Mouse (Mus musculus): ENCODE data around the gene Pex19.

Gene Pex19

DNA sequence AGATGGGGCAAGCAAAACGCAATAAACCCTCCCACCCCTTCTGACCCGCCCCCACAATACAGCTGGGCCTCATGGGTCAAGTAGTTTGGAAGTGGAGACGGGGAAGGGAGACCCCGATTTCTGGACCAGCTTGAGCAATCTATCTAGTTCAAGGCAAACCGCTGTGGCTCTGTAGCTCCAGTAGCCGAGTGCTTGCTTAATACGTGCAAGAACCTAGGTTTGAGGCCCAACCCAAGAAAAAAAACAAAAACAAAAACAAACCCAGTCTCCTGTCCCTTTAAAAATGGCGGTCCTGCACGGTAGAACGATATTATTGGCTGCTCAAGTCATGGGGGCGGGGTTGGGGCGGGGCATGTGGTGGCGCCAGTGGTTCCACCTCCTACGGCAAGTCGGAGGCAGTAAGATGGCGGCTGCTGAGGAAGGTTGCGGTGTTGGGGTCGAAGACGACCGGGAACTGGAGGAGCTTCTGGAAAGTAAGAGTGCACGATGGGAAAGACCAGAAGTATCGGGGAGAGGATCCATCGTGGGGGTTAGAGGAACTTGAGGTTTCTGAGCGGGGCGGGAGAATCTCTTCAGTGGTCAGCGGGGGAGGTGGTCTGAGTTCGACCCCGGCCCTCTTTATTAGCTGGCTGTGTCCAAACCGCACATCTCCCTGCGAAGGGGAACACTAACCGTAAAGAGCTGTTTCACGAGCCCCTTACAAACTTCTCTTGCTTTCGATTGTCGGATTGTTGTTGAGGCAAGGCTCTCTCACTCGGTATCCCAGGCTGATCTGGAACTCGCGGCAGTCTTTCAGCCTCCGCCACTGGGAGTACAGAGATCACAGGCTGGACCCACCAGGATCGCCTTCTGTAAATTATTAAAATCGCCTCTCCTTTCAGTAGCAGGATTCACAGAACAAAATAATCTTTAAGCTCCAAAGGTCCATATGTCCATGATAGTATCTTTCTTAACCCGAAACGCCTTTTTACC lies at the start of gene Pex19:
Gene Pex19, plus strand, starts transcription at position 380 of the 972 bp plus-strand sequence.
- peak; percentile 91 for DNase-seq (ENCODE audit: extremely low read depth, insufficient read length, low spot score)

DNA sequence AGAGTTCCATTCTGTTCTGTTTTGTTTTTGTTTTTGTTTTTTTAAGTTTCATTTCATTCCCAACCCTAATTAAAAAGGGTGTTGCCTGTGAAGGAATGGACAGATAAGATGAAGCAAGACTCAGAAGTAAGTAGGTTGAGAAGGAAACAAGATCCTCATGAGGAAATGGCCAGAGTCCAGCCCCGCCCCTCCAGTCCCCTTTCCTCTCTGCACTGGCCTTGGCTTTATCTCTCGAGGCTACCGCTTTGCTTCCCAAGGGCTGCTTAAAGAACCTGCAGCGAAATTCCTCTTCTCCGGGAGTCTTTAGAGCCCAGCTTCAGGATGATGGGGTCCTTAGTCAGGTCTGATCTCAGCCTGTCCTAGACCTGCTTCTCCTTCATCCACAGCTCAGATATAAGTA lies 48.6 kb upstream of the Pex19 start:
- DNase-seq (ENCODE audit: extremely low read depth, insufficient read length, low spot score): no peak

DNA sequence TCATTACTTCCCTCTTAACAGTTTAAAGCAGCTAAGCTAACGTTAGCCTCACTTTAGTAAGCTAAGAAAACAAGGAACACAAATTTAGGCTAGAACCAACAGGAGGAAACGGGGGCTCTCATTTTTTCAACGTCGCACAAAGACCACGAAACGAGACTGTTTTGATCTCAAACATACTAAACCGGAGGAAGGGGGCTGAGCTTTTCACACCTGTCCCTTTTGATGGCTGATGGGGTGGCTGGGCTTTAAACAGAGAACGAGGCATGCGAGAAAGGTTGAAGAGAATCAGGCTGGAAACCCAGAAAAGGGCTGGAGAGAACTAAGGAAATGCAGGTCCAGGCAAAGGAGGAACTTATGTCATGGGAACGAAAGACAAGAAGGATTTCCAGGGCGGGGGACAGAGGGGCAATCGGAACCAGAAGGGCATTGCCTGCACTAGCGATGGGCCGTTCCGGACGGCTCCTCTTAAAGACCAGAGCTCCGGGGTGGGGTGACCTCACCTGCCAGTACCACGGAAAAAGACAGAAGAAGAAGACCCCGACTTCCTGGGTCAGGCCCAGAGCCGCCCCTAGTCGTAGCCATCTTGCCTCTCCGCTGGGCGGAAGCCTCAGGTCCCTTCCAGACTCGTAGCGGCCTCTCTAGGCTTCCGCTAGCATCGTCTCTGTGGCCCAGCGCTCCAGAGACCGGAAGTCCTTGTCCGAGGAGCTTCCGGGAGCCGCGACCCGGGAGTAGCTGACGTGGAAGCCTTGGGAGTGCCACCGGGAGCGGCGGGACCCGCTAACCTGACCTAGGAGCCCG lies 44.3 kb upstream of the Pex19 start, which contains the start of the genes Copa and Ncstn:
Gene Copa, plus strand, starts transcription at position 429 of the 798 bp plus-strand sequence.
Gene Ncstn, minus strand, starts transcription at position 695 of the 798 bp plus-strand sequence.
- peak; percentile 92 for DNase-seq (ENCODE audit: extremely low read depth, insufficient read length, low spot score)

DNA sequence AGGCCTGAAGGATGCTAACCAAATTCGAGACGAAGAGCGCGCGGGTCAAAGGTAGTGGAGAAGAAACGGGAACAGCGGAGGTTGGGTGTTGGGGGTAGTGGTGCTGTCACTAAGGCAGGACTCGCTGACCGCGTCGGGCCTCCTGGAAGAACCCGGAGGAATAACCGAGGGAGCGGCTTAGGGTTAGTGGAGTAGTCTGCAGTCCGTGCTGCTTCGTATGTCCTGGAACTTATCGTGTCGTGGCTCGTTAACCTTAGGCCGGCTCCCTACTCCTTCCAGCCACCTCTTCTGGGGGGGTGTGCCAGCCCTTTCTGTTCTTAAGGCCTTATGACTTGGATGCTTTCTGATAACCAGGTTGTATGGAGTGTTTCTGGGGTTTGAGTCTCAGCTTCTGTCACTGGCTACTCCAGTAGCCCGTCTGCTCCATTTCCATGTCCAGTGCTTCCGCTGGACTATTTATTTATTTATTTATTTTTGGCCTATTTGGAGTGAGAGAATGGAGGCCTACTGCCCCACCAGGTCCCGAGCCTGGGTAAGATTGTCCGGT lies 43.6 kb upstream of the Pex19 start:
- DNase-seq (ENCODE audit: extremely low read depth, insufficient read length, low spot score): no peak

DNA sequence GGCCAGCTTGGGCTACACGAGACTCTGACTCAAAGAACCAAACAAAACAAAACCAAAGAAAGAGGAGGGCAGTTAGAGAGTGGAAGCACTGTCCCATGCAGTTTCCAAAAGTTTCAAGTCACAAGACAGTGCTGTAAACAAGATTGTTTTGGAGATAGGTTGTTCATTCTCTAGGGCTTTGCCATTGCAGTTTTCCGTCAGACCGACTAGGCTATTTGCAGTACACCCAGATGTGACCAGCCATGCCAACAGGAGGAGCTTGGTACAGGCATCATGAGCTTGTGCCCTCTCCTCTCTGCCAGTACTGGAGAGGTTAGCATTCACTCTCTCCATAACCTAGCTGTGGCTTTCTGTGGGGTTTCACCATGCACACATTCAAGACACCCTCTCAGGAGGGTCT lies 33.0 kb upstream of the Pex19 start:
- DNase-seq (ENCODE audit: extremely low read depth, insufficient read length, low spot score): no peak

DNA sequence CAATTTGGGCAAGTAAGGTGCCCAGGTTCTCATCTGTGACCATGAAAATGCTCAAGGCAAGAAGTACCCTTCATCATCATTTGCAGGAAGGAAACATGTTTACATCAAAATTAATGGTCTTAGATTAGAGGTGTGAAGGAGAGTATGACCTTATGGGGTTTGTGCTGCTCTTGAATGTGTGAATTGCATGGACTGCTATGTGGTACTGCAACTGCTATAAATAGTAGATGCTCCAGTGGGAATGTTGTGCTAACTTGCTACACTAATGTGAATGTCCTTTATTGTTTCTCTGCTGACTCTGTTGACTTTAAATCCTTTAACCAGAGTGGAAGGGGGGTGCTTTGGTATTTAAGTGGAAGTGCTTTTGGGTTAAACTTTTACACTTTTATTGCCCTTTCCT lies 32.3 kb upstream of the Pex19 start:
- no peak for DNase-seq (ENCODE audit: extremely low read depth, insufficient read length, low spot score)

DNA sequence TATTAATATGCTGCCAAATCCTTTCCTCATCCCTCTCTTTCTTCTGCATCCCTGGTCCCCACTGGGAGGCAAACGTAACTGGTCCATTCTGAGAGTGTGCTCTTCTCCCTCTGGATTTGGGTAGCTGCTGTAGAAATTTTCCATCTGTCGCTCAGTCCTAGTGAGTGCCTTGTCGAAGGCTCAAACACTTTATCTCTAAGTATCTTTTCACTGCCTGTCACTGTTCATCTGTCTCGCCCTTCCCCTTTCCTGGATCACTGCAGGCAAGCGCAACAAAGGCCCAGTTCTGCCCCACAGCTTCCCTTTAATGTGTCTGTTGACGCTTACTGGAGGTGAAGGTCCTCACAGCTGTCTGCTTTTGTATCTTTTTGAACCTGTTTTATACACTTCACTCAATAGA lies 31.4 kb upstream of the Pex19 start:
- no peak for DNase-seq (ENCODE audit: extremely low read depth, insufficient read length, low spot score)

DNA sequence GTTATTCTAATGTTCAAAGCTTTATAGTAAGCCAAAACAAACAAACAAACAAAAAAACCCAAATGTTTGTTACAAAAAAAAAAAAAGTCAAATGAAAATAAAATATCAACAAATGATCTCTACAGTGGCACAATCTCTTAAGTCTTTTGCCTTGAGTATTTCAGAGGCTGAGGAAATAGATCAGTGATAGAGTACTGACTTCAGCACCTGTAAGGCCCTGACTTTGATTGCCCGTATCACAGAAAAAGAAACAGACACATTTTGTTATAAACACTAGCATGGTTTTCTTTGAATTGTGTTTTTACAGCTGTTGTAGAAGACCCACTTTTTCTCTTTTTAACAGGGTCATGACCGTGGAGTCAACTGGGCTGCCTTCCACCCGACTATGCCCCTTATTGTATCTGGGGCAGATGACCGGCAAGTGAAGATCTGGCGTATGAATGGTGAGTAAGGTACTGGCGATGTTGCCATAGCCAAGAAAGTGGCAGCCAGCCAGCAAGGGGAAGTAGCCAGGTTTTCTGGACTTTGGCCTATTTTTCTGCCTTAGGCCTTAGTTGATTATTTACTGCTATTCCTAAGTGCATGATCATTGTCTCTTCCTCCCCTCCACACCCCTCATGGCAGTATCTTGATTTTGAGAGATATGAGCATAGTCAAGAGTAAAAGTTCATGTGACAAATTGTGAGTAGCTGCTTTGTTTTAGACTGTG lies 27.1 kb upstream of the Pex19 start:
- DNase-seq (ENCODE audit: extremely low read depth, insufficient read length, low spot score): no peak

DNA sequence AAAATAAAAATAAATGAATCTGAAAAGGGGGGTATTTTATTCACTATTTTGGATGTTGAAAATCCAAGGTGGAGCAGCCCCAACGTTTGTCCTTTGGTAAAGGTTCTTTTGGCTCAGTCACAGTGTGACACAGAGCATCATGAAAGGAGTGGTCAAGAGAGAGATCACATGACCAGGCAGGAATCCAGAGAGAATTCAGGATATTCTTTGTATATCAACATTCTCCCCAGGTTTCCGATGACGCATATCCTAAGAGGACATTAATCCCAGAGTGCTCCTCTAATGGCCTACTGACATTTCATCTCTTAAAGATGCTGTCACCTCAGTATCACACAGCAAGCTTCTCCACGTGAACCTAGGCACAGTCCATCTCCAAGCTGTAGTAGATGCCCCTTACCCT lies 22.9 kb upstream of the Pex19 start:
- DNase-seq (ENCODE audit: extremely low read depth, insufficient read length, low spot score): no peak

DNA sequence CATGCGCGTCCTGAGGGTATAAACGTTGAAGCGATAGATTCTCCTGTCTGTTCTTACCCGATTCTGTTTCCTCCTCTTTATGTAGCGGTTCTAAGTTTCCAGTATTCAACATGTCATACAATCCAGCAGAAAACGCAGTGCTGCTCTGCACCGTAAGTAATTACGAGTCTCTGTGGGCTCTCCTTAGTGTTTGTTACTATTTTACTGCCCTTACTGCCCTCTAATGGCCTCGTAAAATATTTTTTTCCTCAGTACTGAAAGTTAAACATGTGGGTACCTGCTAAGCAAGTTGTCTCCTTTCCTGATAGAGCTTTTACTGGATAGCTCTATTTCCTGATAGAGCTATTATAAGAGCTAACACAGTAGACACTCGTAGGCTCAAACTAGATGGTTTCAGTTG lies 21.5 kb upstream of the Pex19 start:
- no peak for DNase-seq (ENCODE audit: extremely low read depth, insufficient read length, low spot score)

DNA sequence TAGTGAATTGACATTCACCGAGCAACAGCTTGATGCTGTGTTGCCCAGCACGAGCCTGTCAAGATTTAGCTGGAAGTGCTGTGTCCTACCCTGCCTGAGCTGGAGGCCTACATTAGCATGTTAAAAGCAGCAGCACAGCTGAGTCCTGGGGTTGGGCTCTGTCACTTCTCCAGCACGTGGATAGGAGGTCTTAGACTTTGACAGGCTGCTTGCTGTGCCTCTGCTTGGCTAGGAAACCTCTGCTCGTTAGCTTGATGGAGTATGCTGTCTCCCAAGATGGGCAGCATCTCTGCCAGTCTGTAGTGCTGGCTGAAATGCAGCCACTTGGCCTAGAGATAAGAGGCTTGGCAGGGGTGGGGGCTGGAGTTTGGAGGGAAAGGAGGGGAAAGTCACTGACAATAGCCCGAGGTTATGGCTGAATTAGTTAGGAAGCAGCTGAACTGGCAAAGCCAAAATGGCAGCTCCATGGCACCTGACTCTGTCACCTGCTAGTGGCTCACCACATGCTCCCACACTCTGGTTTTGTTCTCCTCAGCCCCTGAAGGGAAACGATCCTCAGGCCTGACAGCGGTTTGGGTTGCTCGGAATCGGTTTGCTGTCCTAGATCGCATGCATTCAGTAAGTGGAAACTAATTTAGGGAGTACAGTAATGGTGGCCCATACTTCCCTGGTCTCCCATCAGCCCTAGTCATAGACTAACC lies 18.6 kb upstream of the Pex19 start:
- DNase-seq (ENCODE audit: extremely low read depth, insufficient read length, low spot score): no peak

DNA sequence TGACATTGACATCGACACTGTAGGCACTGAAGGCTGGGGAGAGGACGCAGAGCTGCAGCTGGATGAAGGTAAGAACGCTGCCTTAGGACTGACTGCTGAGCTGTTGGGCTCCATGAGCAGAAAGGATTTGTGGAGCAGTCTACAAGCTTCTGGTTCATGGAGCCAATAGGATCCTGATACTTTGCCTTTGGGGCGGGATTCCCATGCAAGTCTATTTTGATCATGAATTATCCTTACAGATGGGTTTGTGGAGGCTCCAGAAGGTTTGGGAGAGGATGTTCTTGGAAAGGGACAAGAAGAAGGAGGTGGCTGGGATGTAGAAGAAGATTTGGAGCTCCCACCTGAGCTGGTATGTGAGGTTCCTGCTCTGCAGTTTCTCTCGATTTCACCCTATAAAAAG lies 9.6 kb upstream of the Pex19 start:
- no peak for DNase-seq (ENCODE audit: extremely low read depth, insufficient read length, low spot score)

DNA sequence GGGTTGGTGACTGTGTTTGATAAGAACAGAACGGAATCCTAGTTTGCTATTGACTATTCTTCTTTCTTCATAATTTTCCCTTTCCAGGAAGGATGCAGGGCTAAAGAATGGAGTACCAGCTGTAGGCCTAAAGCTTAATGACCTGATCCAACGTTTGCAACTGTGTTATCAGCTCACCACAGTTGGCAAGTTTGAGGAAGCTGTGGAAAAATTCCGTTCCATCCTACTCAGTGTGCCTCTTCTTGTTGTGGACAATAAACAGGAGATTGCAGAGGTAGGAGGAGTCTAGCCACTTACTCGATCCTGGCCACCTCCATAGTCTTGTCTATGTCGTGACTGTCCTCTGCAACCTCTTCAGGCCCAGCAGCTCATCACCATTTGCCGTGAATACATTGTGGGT lies 7.5 kb upstream of the Pex19 start:
- DNase-seq (ENCODE audit: extremely low read depth, insufficient read length, low spot score): no peak

DNA sequence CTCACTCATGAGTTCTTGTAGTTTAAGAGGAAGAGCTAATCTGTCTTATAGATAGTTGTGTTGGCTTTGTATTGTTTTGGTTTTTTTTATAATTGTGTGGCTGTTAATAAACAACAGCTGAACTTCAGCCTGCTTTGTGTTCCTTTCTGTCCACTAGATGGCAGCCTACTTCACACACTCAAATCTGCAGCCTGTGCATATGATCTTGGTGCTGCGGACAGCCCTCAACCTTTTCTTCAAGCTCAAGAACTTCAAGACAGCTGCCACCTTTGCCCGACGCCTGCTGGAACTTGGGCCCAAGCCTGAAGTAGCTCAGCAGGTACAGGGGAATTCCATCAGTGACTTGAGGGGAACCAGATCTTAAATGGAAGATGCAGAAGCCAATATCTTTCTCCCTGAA lies 6.8 kb upstream of the Pex19 start:
- peak; percentile 39 for DNase-seq (ENCODE audit: extremely low read depth, insufficient read length, low spot score)

DNA sequence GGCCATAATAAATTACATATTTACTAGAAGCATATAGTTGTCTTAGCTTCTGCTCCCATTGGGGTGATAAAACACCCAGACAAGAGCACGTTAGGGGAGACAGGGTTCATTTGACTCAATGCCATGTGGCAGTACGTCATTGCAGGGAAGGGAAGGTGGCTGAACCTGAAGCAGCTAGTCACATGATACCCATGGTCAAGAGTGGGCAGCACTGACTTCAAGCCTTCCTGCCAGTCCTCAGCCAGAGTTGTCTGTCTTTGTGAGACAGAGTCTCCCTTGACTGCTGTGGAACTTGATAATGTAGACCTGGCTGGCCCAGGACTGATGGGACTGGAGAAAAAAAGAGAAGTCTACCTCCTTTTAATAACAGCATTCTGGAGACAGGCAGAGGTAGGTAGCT lies 3.9 kb upstream of the Pex19 start:
- no peak for DNase-seq (ENCODE audit: extremely low read depth, insufficient read length, low spot score)

DNA sequence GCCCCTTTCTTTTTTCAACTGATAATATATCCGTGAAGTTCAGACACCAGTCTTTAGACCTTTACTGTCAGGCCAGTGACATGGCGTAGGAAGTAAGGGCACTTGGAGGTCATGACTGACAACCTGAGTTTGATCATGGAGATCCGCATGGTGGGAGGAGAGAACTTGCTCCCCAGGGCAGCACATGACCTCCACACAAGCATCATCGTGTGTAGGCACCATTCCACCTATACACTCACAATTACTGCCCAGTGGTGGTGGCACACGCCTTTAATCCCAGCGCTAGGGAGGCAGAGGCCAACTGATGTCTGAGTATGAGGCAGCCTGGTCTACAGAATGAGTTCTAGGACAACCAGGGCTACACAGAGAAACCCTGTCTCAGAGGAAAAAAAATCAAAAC lies 2.0 kb upstream of the Pex19 start:
- no peak for DNase-seq (ENCODE audit: extremely low read depth, insufficient read length, low spot score)

DNA sequence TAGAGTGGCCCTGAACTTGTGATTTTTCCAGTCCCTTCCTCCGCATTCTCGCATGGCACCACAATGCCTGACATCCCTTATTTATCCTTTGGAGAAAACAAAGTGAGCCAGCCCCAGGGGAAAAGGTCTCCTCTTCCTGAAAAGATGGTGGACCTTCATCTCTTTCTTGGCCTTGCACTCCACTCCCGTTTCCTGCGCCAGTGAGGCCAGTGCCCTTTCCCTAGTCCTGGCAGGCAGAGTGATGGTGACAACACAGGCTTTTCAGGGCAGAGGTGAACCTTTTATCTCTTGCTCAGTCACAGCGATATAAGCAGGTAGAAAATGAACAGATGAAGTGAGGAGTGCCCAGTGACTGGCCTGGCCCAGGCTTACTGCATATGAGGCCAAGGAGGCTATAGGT lies 932 bp downstream of the Pex19 start:
- no peak for DNase-seq (ENCODE audit: extremely low read depth, insufficient read length, low spot score)

DNA sequence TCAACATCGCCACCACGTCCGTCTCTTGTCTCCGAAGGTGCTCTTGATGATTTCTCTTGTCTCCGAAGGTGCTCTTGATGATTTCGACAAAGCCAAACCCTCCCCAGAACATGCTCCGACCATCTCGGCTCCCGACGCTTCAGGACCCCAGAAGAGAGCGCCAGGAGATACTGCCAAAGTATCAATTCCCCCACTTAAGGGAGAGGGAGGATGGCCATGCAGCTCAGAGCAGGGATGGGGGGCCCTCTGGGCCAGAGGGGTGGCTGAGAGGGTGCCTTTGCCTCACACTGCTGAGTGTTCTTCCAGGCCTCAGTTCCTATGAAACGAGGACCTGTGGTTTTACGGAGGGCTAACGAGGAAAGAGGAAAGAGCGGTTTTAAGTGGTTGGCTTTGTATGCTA lies 2.0 kb downstream of the Pex19 start:
- DNase-seq (ENCODE audit: extremely low read depth, insufficient read length, low spot score): no peak

DNA sequence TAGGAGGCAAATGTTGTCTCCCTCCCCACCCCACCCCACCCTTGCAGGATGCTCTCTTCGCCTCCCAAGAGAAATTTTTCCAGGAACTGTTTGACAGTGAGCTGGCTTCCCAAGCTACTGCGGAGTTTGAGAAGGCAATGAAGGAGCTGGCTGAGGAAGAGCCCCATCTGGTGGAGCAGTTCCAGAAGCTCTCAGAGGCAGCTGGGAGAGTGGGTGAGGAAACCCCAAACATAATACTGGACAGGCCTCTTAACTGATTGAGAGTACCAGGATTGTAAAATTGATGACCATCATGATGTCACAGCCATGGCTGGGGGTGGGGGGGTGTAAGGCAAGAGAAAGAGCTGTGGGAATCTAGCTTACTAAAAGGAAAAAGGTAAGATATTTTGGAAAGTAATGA lies 2.6 kb downstream of the Pex19 start:
- DNase-seq (ENCODE audit: extremely low read depth, insufficient read length, low spot score): no peak

DNA sequence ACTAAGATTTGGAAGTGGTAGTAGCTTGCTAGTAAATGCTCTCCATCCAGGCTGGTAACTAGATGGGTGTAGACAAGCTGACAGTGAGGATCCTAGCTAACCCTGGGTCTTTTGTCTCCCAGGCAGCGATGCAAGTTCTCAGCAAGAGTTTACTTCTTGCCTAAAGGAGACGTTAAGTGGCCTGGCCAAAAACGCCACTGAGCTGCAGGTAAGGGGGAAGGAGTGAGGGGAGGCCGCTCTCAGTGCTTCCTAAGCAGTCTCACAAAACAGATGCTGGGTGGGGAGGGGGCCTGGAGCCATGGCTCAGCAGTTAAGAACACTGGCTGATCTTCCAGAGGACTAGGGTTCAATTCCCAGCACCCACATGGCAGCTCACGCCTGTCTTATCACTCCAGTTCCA lies 3.2 kb downstream of the Pex19 start:
- no peak for DNase-seq (ENCODE audit: extremely low read depth, insufficient read length, low spot score)
